Mouse (Mus musculus): ENCODE results near the gene Ftl1-ps1. TPM values are rescaled to one million over a fixed set of nuclear protein-coding genes. Genes with fewer than 3 reads are reported as not detected.

The Ftl1-ps1 gene
- polyA plus RNA-seq, 1 experiment from 2014 or later: 79.1 TPM

DNA sequence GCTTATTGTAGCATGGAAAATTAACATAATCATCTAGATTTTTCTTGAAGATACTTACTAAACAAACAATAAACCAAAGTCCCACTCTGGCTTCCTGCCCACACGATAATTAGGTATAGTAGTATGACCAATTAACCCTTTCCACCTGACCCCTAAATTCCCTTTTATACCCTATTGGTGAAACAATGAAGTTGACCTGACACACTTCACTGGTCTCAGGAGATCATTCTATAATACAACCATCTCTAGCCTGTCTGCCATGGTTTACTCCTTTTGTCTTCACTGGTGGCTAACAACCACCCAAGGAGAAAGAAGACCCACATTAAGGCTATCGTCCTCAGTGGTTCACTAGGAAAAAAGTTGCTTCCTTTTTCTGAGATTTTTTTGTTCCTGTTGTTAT lies 8.3 kb upstream of the Ftl1-ps1 start:
- H3K4me1 ChIP-seq: peaks cover 8% of the 10 kb centered on the region
- H3K9ac ChIP-seq: no peak overlapping the region
- no peak overlapping the region for H3K27ac ChIP-seq (replicated peaks)
- H3K27me3 ChIP-seq (replicated peaks): peaks cover 6% of the 10 kb centered on the region
- no peak overlapping the region for H3K4me2 ChIP-seq
- H3K36me3 ChIP-seq: no peaks in the 10 kb centered on the region
- H3K9me3 ChIP-seq: no peaks in the 10 kb centered on the region
- 59% methylated on average over 2 of the region's 2 CpGs for whole genome bisulfite sequencing
- no peak overlapping the region for H3K4me3 ChIP-seq
- ATAC-seq (ENCODE audit: extremely low read depth, insufficient number of reproducible peaks, low FRiP score, low TSS enrichment): no peak

DNA sequence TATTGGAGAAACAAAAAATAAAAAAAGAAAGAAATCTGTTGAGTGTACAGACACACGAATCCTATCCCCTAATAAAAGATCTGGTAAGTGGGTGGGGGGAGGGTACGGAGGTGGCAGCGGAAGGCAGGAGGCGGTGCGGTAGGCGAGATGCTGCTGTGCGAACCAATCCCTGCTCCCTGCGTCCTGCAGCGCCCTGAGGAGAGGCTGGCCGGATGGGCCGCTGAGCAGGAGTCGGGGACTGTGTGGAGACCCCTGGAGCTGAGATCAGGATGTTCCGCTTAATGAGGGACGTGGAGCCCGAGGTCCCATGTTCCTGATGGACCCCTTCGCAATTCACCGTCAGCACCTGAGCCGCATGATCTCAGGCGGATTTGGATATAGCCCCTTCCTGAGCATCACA lies 40.4 kb downstream of the Ftl1-ps1 start:
- no peak for ATAC-seq (ENCODE audit: extremely low read depth, insufficient number of reproducible peaks, low FRiP score, low TSS enrichment)
- 21% methylated on average over 19 of the region's 19 CpGs for WGBS
- no peaks in the 10 kb centered on the region for H3K27me3 ChIP-seq (replicated peaks)
- no peaks in the 10 kb centered on the region for H3K4me1 ChIP-seq
- H3K9ac ChIP-seq: no peak overlapping the region
- H3K4me3 ChIP-seq: no peak overlapping the region
- peaks cover 36% of the 10 kb centered on the region for H3K36me3 ChIP-seq
- peaks cover 65% of the 10 kb centered on the region for H3K9me3 ChIP-seq
- H3K27ac ChIP-seq (replicated peaks): no peak overlapping the region
- H3K4me2 ChIP-seq: no peak overlapping the region

MicroRNA genes within 50 kb of the gene (microRNA counts, 519-probe panel; counts per million panel counts)
- microRNA mmu-miR-692: 209 counts per million, percentile 61 among the panel's probes with 10 or more counts

Small RNA genes within 50 kb of the gene (microRNA-seq; reads per million reads assigned to microRNA genes)
- not detected for gene Mir692-3

Other genes starting within 250 kb of the Ftl1-ps1 start
- gene Exoc3, start 191.0 kb upstream of the Ftl1-ps1 start, polyA plus RNA-seq (2015; fragmentation: Nextera tagmentation; extraction: Ambion mirVana): 46.9 and 56.7 TPM in 2 replicates
- gene Ahrr, start 107.4 kb upstream of the Ftl1-ps1 start, polyA plus RNA-seq (2015; fragmentation: Nextera tagmentation; extraction: Ambion mirVana): 0.51 and 0.61 TPM in 2 replicates
- 82.5 and 102 TPM in 2 replicates for gene Pdcd6, start 82.1 kb upstream of the Ftl1-ps1 start, polyA plus RNA-seq (2015; fragmentation: Nextera tagmentation; extraction: Ambion mirVana)
- gene Sdha, start 49.4 kb upstream of the Ftl1-ps1 start, polyA plus RNA-seq (2015; fragmentation: Nextera tagmentation; extraction: Ambion mirVana): 427 and 491 TPM in 2 replicates
- 38.4 and 43.3 TPM in 2 replicates for gene Ccdc127, start 49.4 kb upstream of the Ftl1-ps1 start, polyA plus RNA-seq (2015; fragmentation: Nextera tagmentation; extraction: Ambion mirVana)
- 2.6 and 3.2 TPM in 2 replicates for gene Lrrc14b, start 35.7 kb upstream of the Ftl1-ps1 start, polyA plus RNA-seq (2015; fragmentation: Nextera tagmentation; extraction: Ambion mirVana)
- 3.1 and 3.8 TPM in 2 replicates for gene Zfp72, start 8.9 kb upstream of the Ftl1-ps1 start, polyA plus RNA-seq (2015; fragmentation: Nextera tagmentation; extraction: Ambion mirVana)
- gene Zfp825, start 94.3 kb downstream of the Ftl1-ps1 start, polyA plus RNA-seq (2015; fragmentation: Nextera tagmentation; extraction: Ambion mirVana): 12.7 and 15.2 TPM in 2 replicates
- 11.3 TPM in 2 replicates for gene Erap1, start 239.9 kb downstream of the Ftl1-ps1 start, polyA plus RNA-seq (2015; fragmentation: Nextera tagmentation; extraction: Ambion mirVana)

Measured in heart, embryonic 13.5 days (tissue).